Mouse (Mus musculus) skeletal muscle tissue, postnatal 0 days (tissue): ENCODE measurements around the gene Ldlrap1. TPM values are rescaled to one million over a fixed set of nuclear protein-coding genes. Genes with fewer than 3 reads are reported as not detected.

Experiments
- polyA plus RNA-seq: library from polyadenylated mRNA; unstranded; fragments of >200 nt; fragmentation: Nextera tagmentation; extraction: Ambion mirVana; gene quantifications from 2 replicates; pipeline ENCODE4 v1.2.1, GENCODE M21; 2015

Ldlrap1 gene
- 10.1 and 13.5 TPM in 2 replicates for polyA plus RNA-seq

DNA sequence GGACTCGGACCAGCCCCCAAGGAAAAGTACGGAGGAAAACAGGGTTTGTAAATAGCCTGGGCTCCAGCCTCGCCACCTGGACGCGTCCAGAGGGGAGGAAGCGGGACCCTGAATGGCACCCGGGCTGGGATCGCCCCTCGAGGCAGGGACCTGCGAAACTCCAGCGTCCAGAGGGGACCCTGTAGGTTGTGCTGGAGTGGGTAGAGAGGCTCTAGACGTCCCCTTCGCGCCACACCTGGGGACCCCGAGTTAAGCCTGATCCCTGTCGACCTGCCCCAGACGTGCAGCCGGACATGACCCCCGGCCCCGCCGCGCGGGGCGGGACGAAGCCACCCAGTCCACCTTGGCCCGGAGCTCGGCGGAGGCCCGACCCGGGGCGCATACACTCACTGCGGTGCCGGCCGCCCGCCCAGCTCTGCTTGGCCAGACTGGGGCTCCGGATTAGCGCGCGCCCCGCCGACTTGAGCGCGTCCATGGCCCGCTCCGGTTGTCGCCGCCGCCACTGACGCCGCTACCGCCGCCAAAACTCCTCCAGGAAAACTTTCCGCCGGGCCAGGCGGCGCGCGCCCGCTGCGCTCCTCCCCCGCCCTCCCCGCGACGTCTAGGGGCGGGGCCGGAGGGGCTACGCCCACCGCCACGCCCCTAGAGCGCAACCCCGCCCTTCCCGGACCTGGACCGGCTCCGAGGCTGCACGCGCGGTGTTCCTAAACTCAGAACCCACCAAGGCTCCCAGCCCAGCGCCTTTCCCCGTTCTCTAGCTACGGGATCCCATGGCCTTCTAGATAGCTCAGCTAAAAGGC lies at the start of gene Ldlrap1:
TSS of gene Ldlrap1 (minus strand) at position 599 of the 800 bp plus-strand sequence.

DNA sequence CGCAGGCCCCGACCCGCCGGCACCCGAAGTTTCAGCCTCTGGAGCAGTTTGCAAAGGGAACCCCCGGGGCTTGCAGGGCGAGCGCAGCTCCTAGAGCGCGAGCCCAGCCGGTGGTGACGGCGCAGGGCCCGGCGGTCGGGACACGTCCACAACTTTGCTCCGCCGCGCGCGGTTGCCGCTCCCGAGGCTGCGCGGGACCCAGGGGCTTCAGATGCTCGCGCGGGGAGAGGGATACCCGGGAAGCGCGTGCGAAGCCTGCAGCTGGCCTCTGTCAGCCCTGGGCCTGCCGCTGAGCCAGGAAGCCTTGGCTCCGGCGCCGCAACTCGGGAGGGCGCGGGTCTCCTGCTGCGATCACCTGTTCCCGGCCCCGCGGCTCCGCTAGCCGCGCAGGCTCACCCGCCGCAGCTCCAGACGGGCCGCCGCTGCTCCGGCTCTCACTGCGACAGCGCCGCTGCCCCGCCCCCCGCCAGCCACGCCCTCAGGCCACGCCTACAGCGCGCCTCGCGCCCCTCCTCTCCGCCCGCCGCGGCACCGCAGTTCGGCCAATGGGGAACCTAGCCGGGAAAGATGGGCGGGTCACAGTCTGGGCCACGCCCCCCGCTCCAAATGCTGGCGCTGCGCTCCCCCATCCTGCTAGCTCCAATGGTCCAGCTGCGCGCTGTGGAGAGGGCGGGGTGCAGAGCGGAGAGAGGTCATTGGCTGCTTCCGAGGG lies 63.8 kb downstream of the Ldlrap1 start, which contains the start of gene Man1c1:
TSS of gene Man1c1 (minus strand) at position 456 of the 712 bp plus-strand sequence.

Other genes with a start within 250 kb of the Ldlrap1 start
- gene Mtfr1l, start 232.6 kb downstream of the Ldlrap1 start, polyA plus RNA-seq, result 155 and 156 TPM in 2 replicates
- 11.1 and 15.5 TPM in 2 replicates for gene Selenon, start 215.9 kb downstream of the Ldlrap1 start, polyA plus RNA-seq
- 3.2 and 3.6 TPM in 2 replicates for gene Man1c1, start 63.7 kb downstream of the Ldlrap1 start, polyA plus RNA-seq
- gene Maco1, start 85.3 kb upstream of the Ldlrap1 start, polyA plus RNA-seq, result 21.2 and 21.9 TPM in 2 replicates
- gene Rhd, start 96.5 kb upstream of the Ldlrap1 start, polyA plus RNA-seq, result 0.62 and 0.78 TPM in 2 replicates
- 122 and 136 TPM in 2 replicates for gene Tmem50a, start 147.0 kb upstream of the Ldlrap1 start, polyA plus RNA-seq
- 203 and 238 TPM in 2 replicates for gene Rsrp1, start 155.6 kb upstream of the Ldlrap1 start, polyA plus RNA-seq
- 72.0 and 80.9 TPM in 2 replicates for gene Syf2, start 162.9 kb upstream of the Ldlrap1 start, polyA plus RNA-seq